In the genomic region with DNA sequence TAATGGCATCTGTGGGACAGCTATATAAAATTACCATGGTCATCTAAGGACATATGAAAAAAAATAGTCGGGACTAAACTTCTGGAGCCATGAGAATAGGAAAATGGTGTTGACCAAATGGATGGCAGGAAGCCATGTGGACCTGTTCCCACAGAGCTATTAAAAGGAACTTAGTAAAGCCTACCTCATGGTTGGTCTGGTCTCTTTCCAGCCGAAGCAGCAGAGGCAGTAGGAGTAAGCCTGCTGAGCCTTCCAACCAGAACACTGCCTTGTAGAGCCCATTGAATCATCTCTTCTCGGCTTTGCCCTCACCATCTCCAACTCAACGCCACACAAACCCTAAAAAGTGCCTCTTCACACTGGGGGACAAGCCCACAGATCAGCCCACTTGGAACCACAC, we compare ENCODE assay signal across 15 mouse cellular contexts. TPM values are rescaled to one million over a fixed set of nuclear protein-coding genes. Genes with fewer than 3 reads are reported as not detected.
A peak's percentile ranks its signal among the peaks of the same experiment; 100 is the strongest.
DNase-seq lines count a peak whose midpoint lies in the region; ATAC-seq lines count a peak whose summit lies in the region.
"Had no signal": no experiment of that assay in that cellular context is flagged by ENCODE, and none has a peak within 500 bp of the region (broad histone marks: within the 10 kb centered on the region; RNA-seq: fewer than 3 reads in every experiment).

No protein-coding gene starts in this region.

- no peak overlapping the region for H3K4me3 ChIP-seq in hindbrain, embryonic 12.5 days
- H3K4me3 ChIP-seq: limb, embryonic 12.5 days; myocyte had no signal

- peak; percentile 93 for ATAC-seq in frontal cortex, adult (ENCODE audit: low TSS enrichment)
- no peak for ATAC-seq in hindbrain, embryonic 12.5 days (ENCODE audit: low FRiP score)
- ATAC-seq: CD4-positive, CD25-positive, alpha-beta regulatory T cell, adult 4 months had no signal

- WGBS in hindbrain, embryonic 12.5 days, result 88% methylated on average over 4 of the region's 4 CpGs

- H3K9ac ChIP-seq in hindbrain, embryonic 12.5 days, result no peak overlapping the region
- H3K9ac ChIP-seq: limb, embryonic 12.5 days had no signal

- H3K27me3 ChIP-seq in hindbrain, embryonic 12.5 days, result no peaks in the 10 kb centered on the region
- H3K27me3 ChIP-seq: limb, embryonic 12.5 days had no signal

- H3K27ac ChIP-seq in hindbrain, embryonic 12.5 days, result no peak overlapping the region
- H3K27ac ChIP-seq: limb, embryonic 12.5 days; macrophage had no signal

- intact Hi-C loops in gastrocnemius, postnatal 14 days (cut with DNase I; ENCODE audit: low total_unique reads), result no loop called here

- no peaks in the 10 kb centered on the region for H3K36me3 ChIP-seq in hindbrain, embryonic 12.5 days
- H3K36me3 ChIP-seq: limb, embryonic 12.5 days had no signal

- no peaks in the 10 kb centered on the region for H3K9me3 ChIP-seq in hindbrain, embryonic 12.5 days (replicated peaks)
- H3K9me3 ChIP-seq: limb, embryonic 12.5 days had no signal

- DNase-seq in frontal cortex, postnatal 25 days (ENCODE audit: low spot score in 2 of 2), result no peak
- DNase-seq in adipocyte (ENCODE audit: low spot score), result peak; percentile 9
- peak; percentile 53 for DNase-seq in gastrocnemius, postnatal 14 days
- DNase-seq in layer of hippocampus, postnatal 14 days (ENCODE audit: low spot score in 2 of 2), result peak; percentile 27 to 46
- DNase-seq in kidney, postnatal 4 days, result no peak
- DNase-seq in kidney, adult 11 months, result no peak
- DNase-seq: retina, postnatal 1 day had no signal

- no peak overlapping the region for H3K4me2 ChIP-seq in hindbrain, embryonic 12.5 days (replicated peaks)
- H3K4me2 ChIP-seq: limb, embryonic 12.5 days had no signal

- no peaks in the 10 kb centered on the region for H3K4me1 ChIP-seq in hindbrain, embryonic 12.5 days
- H3K4me1 ChIP-seq: limb, embryonic 12.5 days had no signal

RNA-seq across cellular contexts. Expression of a gene that starts 15.0 kb away (rescaled TPM):
- total RNA-seq in gastrocnemius, postnatal 14 days (2021), result 1 to 10 TPM; 1.3 to 3.9 TPM
- total RNA-seq in layer of hippocampus, postnatal 14 days (2021), result 1 to 10 TPM; 1.4 to 1.5 TPM
- 0.26 and 0.30 TPM in 2 replicates for polyA plus RNA-seq in hindbrain, embryonic 12.5 days (2016; fragmentation: Nextera tagmentation; extraction: Ambion mirVana)
- polyA plus RNA-seq: CD4-positive, CD25-positive, alpha-beta regulatory T cell, adult 4 months; intestine, embryonic 14.5 days; macrophage; myocyte had no signal

RNA-seq across cellular contexts. Expression of a gene that starts 33.3 kb away (rescaled TPM):
- not detected for total RNA-seq in gastrocnemius, postnatal 14 days (2021)
- under 1 TPM in 1 of 2 experiments, not detected in 1; 0.16 TPM for total RNA-seq in layer of hippocampus, postnatal 14 days (2021)
- polyA plus RNA-seq in hindbrain, embryonic 12.5 days (2016; fragmentation: Nextera tagmentation; extraction: Ambion mirVana), result not detected in 2 replicates
- polyA plus RNA-seq: gonadal fat pad, adult 2 months; intestine, embryonic 14.5 days; limb, embryonic 12.5 days; macrophage; myocyte had no signal

Comparison
In these comparisons a context has a peak if more than half of its experiments do, and no peak if none do; other contexts are left out.
1. DNase-seq: peak in adipocyte (single experiment), gastrocnemius, postnatal 14 days (single experiment) and layer of hippocampus, postnatal 14 days (2 of 2); none in frontal cortex, postnatal 25 days (0 of 2), kidney, postnatal 4 days (0 of 2) and kidney, adult 11 months (single experiment).